Mouse (Mus musculus) liver, postnatal 0 days (tissue): Measurements from ENCODE around the gene Vmn1r188. TPM values are rescaled to one million over a fixed set of nuclear protein-coding genes. Genes with fewer than 3 reads are reported as not detected.
"Not testable (repeated sequence)": the region's sequence is repeated elsewhere in the genome, so short reads cannot be mapped to it uniquely, and the experiment has no call there.

Experiments used
- ATAC-seq: fragments of 200-750 bp; cut with Nextera tagmentation; 2 replicates; pipeline ENCODE4 v1.8.0; 2017; ENCODE audit warnings: mild to moderate bottlenecking, moderate library complexity
- DNase-seq: peaks from one replicate; pipeline ENCODE4 v3.0.0-alpha.2; 2016
- H3K27ac ChIP-seq: fragments of 300-500 bp; sonication (generic); 2 replicates; pipeline ENCODE4 v1.5.1; 2014; ENCODE audit warnings: antibody characterized with exemption, moderate library complexity, mild to moderate bottlenecking, low read depth
- H3K27me3 ChIP-seq: fragments of 300-500 bp; sonication (generic); 2 replicates; pipeline ENCODE4 v1.6.1; 2014; ENCODE audit warnings: low read length, control low read depth, mixed read lengths; ENCODE audit not compliant: insufficient read depth
- H3K36me3 ChIP-seq: fragments of 300-500 bp; sonication (generic); replicated peaks from 2 replicates; pipeline ENCODE4 v1.6.1; 2014; ENCODE audit warnings: mild to moderate bottlenecking, control low read depth, low read length, moderate library complexity, mixed read lengths; ENCODE audit not compliant: insufficient read depth
- H3K4me1 ChIP-seq: fragments of 300-500 bp; sonication (generic); 2 replicates; pipeline ENCODE4 v1.6.1; 2014; ENCODE audit warnings: antibody characterized with exemption, mild to moderate bottlenecking, control low read depth; ENCODE audit not compliant: insufficient read depth
- H3K4me2 ChIP-seq: fragments of 300-500 bp; sonication (generic); 2 replicates; pipeline ENCODE4 v1.6.1; 2014; ENCODE audit warnings: low read depth, mild to moderate bottlenecking, low read length, moderate library complexity, mixed read lengths
- H3K4me3 ChIP-seq: fragments of 300-500 bp; sonication (generic); 2 replicates; pipeline ENCODE4 v1.5.1; 2014; ENCODE audit warnings: low read depth, low read length
- H3K9ac ChIP-seq: fragments of 300-500 bp; sonication (generic); replicated peaks from 2 replicates; pipeline ENCODE4 v1.6.1; 2014; ENCODE audit warnings: mild to moderate bottlenecking, moderate library complexity
- H3K9me3 ChIP-seq: fragments of 300-500 bp; sonication (generic); 2 replicates; pipeline ENCODE4 v1.6.1; 2016; ENCODE audit warnings: mild to moderate bottlenecking, control low read depth, low read length, mixed read lengths
- CTCF ChIP-seq: sonication (generic); IDR thresholded peaks from 2 replicates; pipeline ENCODE4 v1.5.1; 2016; ENCODE audit warnings: antibody characterized with exemption, low read depth
- EP300 ChIP-seq: IDR thresholded peaks from 2 replicates; pipeline ENCODE4 v1.6.1; 2016; ENCODE audit warnings: antibody characterized with exemption, low read depth, mild to moderate bottlenecking
- WGBS: fragments of 180-500 bp; shearing (Covaris S2); extraction: QIAGEN DNeasy Blood & Tissue Kit; methylation state at CpG from one replicate; pipeline ENCODE4 v1.1.7; 2014; ENCODE audit not compliant: insufficient replicate concordance; 5-methylcytosine and 5-hydroxymethylcytosine counted together
- polyA plus RNA-seq: library from polyadenylated mRNA; unstranded; fragments of >200 nt; fragmentation: Nextera tagmentation; extraction: Ambion mirVana; gene quantifications from 2 replicates; pipeline ENCODE4 v1.2.1, GENCODE M21; 2015

The Vmn1r188 gene
- not detected in 2 replicates for polyA plus RNA-seq

GRCm38 (mm10) chr13:22084140-22084539, at the start of gene Vmn1r188:
Vmn1r188 (plus strand) TSS chr13:22084440.
- not testable (repeated sequence) for H3K27me3 ChIP-seq, ATAC-seq, H3K9me3 ChIP-seq, H3K4me2 ChIP-seq, H3K27ac ChIP-seq, H3K36me3 ChIP-seq, H3K4me3 ChIP-seq, DNase-seq, H3K4me1 ChIP-seq, H3K9ac ChIP-seq
- 52% methylated on average over 1 of the region's 1 CpGs for WGBS

GRCm38 (mm10) chr13:22034443-22035266, 49.6 kb upstream of the Vmn1r188 start:
- WGBS: under 1% methylated on average over 10 of the region's 14 CpGs
- H3K9me3 ChIP-seq: no peaks in the 10 kb centered on the region
- H3K27ac ChIP-seq: peak overlapping the region; percentile 86
- no peaks in the 10 kb centered on the region for H3K36me3 ChIP-seq
- DNase-seq (peak; percentile 44), ATAC-seq (peak; percentile 0; the same call in 1 of the 2 replicates)
- H3K4me2 ChIP-seq: peak overlapping the region; percentile 77
- H3K4me3 ChIP-seq: peak overlapping the region; percentile 60
- H3K9ac ChIP-seq: peak overlapping the region; percentile 76
- H3K27me3 ChIP-seq: no peaks in the 10 kb centered on the region
- peaks cover 15% of the 10 kb centered on the region; the same call in 1 of the 2 replicates for H3K4me1 ChIP-seq
- TF ChIP-seq EP300 (peak; percentile 4; the same call in 1 of the 2 replicates), CTCF (no peak)

GRCm38 (mm10) chr13:22035267-22036148, 48.7 kb upstream of the Vmn1r188 start, which contains the start of the genes Hist1h2ah and Hist1h2bk:
Hist1h2ah (minus strand) TSS chr13:22035568.
Hist1h2bk (plus strand) TSS chr13:22035870.
- Histone ChIP-seq H3K9ac (peak within 1 kb of the TSS; percentile 79), H3K4me2 (peak within 1 kb of the TSS; percentile 78), H3K4me3 (peak within 1 kb of the TSS; percentile 60), H3K4me1 (peaks cover 22% of the 10 kb centered on the region), H3K27ac (peak within 1 kb of the TSS; percentile 96)
- DNase-seq: peak; percentile 86
- H3K9me3 ChIP-seq, H3K36me3 ChIP-seq, H3K27me3 ChIP-seq: not testable (repeated sequence)
- ATAC-seq: peak; percentile 92
- peak; percentile 79 for TF ChIP-seq EP300
- WGBS: 0% methylated on average over 20 of the region's 69 CpGs

GRCm38 (mm10) chr13:22036149-22036956, 47.9 kb upstream of the Vmn1r188 start:
- Histone ChIP-seq H3K36me3 (no peaks in the 10 kb centered on the region), H3K9me3 (no peaks in the 10 kb centered on the region), H3K27ac (peak overlapping the region; percentile 96), H3K4me1 (peaks cover 22% of the 10 kb centered on the region), H3K9ac (peak overlapping the region; percentile 79), H3K27me3 (no peaks in the 10 kb centered on the region), H3K4me2 (peak overlapping the region; percentile 78), H3K4me3 (peak overlapping the region; percentile 60)
- DNase-seq (peak; percentile 51), ATAC-seq (no peak; the same call in 1 of the 2 replicates)
- 3% methylated on average over 19 of the region's 23 CpGs for WGBS
- TF ChIP-seq EP300 (no peak), CTCF (no peak)

- H3K27ac ChIP-seq: peak overlapping the region; percentile 96
- WGBS: 59% methylated on average over 3 of the region's 3 CpGs
Observed at GRCm38 (mm10) chr13:22036986-22037385, 47.3 kb upstream of the Vmn1r188 start.

More at GRCm38 (mm10) chr13:22036986-22037385, 47.3 kb upstream of the Vmn1r188 start:
- no peak for DNase-seq
- ATAC-seq: no peak
- no peaks in the 10 kb centered on the region for H3K27me3 ChIP-seq
- H3K9ac ChIP-seq: peak overlapping the region; percentile 79
- H3K4me3 ChIP-seq: peak overlapping the region; percentile 60
- TF ChIP-seq CTCF: no peak
- TF ChIP-seq EP300: no peak
- peak overlapping the region; percentile 78 for H3K4me2 ChIP-seq
- peaks cover 23% of the 10 kb centered on the region for H3K4me1 ChIP-seq
- H3K9me3 ChIP-seq: no peaks in the 10 kb centered on the region
- no peaks in the 10 kb centered on the region for H3K36me3 ChIP-seq
